Mouse (Mus musculus) CH12.LX (cell line): ENCODE results near the gene Gm49320. TPM values are rescaled to one million over a fixed set of nuclear protein-coding genes. Genes with fewer than 3 reads are reported as not detected.
A peak's percentile ranks its signal among the peaks of the same experiment; 100 is the strongest.

ENCODE experiments used
- DNase-seq: peaks from one replicate; pipeline ENCODE4 v3.0.0-alpha.2; 2013; ENCODE audit errors: extremely low read depth
- H3K27ac ChIP-seq: 2 replicates; pipeline ENCODE4 v1.5.1; 2012; ENCODE audit warnings: low read depth, mild to moderate bottlenecking, control low read depth, moderate library complexity; ENCODE audit not compliant: insufficient read depth
- H3K27me3 ChIP-seq: replicated peaks from 2 replicates; pipeline ENCODE3; 2012; ENCODE audit warnings: inconsistent platforms
- H3K36me3 ChIP-seq, 2 experiments: replicated peaks in 1 of 2; 2 replicates each; pipeline versions ENCODE3 to v1.6.1; 2012; ENCODE audit warnings: inconsistent platforms in 1 of 2, low read length in 1 of 2, mild to moderate bottlenecking in 1 of 2, mixed read lengths in 1 of 2, moderate library complexity in 1 of 2; ENCODE audit not compliant: control insufficient read depth in 1 of 2, insufficient read depth in 1 of 2
- H3K4me1 ChIP-seq, 2 experiments: 2 replicates each; pipeline ENCODE4 v1.6.1; 2012; ENCODE audit warnings: inconsistent platforms in 1 of 2, moderate library complexity in 1 of 2; ENCODE audit not compliant: insufficient read depth in 2 of 2, control insufficient read depth in 1 of 2
- H3K4me2 ChIP-seq: 2 replicates; pipeline ENCODE4 v1.6.1; 2012; ENCODE audit warnings: low read depth, mild to moderate bottlenecking, control low read depth; ENCODE audit not compliant: poor library complexity, insufficient read depth, severe bottlenecking
- H3K4me3 ChIP-seq, 3 experiments: fragments of 150-350 bp in 1 of 3; sonication (generic) in 1 of 3; replicated peaks in 1 of 3; 2 replicates each; pipeline versions ENCODE3 to v1.5.1; 2011 to 2012; ENCODE audit warnings: low read depth in 2 of 3, low read length in 2 of 3, mild to moderate bottlenecking in 2 of 3, moderate library complexity in 2 of 3, control low read depth in 1 of 3, improper control_type of control experiment in 1 of 3, inconsistent platforms in 1 of 3, mixed read lengths in 1 of 3; ENCODE audit not compliant: poor library complexity in 1 of 3
- H3K79me2 ChIP-seq: replicated peaks from 2 replicates; pipeline ENCODE4 v1.6.1; 2012; ENCODE audit warnings: mild to moderate bottlenecking, moderate library complexity; ENCODE audit not compliant: control insufficient read depth, poor library complexity, insufficient read depth, severe bottlenecking; ENCODE audit errors: extremely low read depth
- H3K9ac ChIP-seq: 2 replicates; pipeline ENCODE4 v1.6.1; 2012; ENCODE audit warnings: low read depth, mild to moderate bottlenecking, control low read depth, moderate library complexity; ENCODE audit not compliant: insufficient read depth
- H3K9me3 ChIP-seq: replicated peaks from 2 replicates; pipeline ENCODE3; 2012; ENCODE audit warnings: low read length, inconsistent platforms, mixed read lengths
- BHLHE40 ChIP-seq: IDR thresholded peaks from 2 replicates; pipeline ENCODE4 v1.6.1; 2011; ENCODE audit warnings: mild to moderate bottlenecking, low read depth, low read length, improper control_type of control experiment
- CHD2 ChIP-seq: IDR thresholded peaks from 2 replicates; pipeline ENCODE4 v1.6.1; 2011; ENCODE audit warnings: low read length, improper control_type of control experiment
- CTCF ChIP-seq, 2 experiments: IDR thresholded peaks in 1 of 2; conservative IDR thresholded peaks in 1 of 2; 2 replicates each; pipeline ENCODE4 v1.5.1; 2011 to 2012; ENCODE audit warnings: low read depth in 2 of 2, low read length in 2 of 2, improper control_type of control experiment in 1 of 2, inconsistent platforms in 1 of 2, mild to moderate bottlenecking in 1 of 2, moderate library complexity in 1 of 2
- ELF1 ChIP-seq: IDR thresholded peaks from 2 replicates; pipeline ENCODE4 v1.6.1; 2014; ENCODE audit warnings: low read depth, mild to moderate bottlenecking, inconsistent platforms, low read length, improper control_type of control experiment
- ETS1 ChIP-seq: conservative IDR thresholded peaks from 2 replicates; pipeline ENCODE4 v1.6.1; 2012; ENCODE audit warnings: low read depth, mild to moderate bottlenecking, inconsistent platforms, low read length, improper control_type of control experiment, moderate library complexity
- MAX ChIP-seq: IDR thresholded peaks from 2 replicates; pipeline ENCODE4 v1.6.1; 2011; ENCODE audit warnings: low read length, improper control_type of control experiment
- MAZ ChIP-seq: IDR thresholded peaks from 2 replicates; pipeline ENCODE4 v1.6.1; 2012; ENCODE audit warnings: low read depth, mild to moderate bottlenecking, inconsistent platforms, low read length, improper control_type of control experiment, moderate library complexity
- MXI1 ChIP-seq: IDR thresholded peaks from 2 replicates; pipeline ENCODE4 v1.6.1; 2011; ENCODE audit warnings: mild to moderate bottlenecking, low read depth, low read length, improper control_type of control experiment
- NELFE ChIP-seq: IDR thresholded peaks from 2 replicates; pipeline ENCODE4 v1.6.1; 2011; ENCODE audit warnings: low read depth, low read length, improper control_type of control experiment
- PAX5 ChIP-seq: IDR thresholded peaks from 2 replicates; pipeline ENCODE4 v1.6.1; 2012; ENCODE audit warnings: low read length, inconsistent platforms, mixed read lengths
- POLR2AphosphoS2 ChIP-seq: IDR thresholded peaks from 2 replicates; pipeline ENCODE4 v1.6.1; 2011; ENCODE audit warnings: low read depth, low read length, improper control_type of control experiment
- RAD21 ChIP-seq: IDR thresholded peaks from 2 replicates; pipeline ENCODE4 v1.6.1; 2011; ENCODE audit warnings: low read depth, mild to moderate bottlenecking, low read length, improper control_type of control experiment, moderate library complexity
- RCOR1 ChIP-seq: conservative IDR thresholded peaks from 2 replicates; pipeline ENCODE4 v1.6.1; 2012; ENCODE audit warnings: low read depth, mild to moderate bottlenecking, inconsistent platforms, low read length, improper control_type of control experiment
- SMC3 ChIP-seq: IDR thresholded peaks from 2 replicates; pipeline ENCODE4 v1.6.1; 2011; ENCODE audit warnings: low read depth, low read length, improper control_type of control experiment
- USF1 ChIP-seq: IDR thresholded peaks from 2 replicates; pipeline ENCODE4 v1.6.1; 2014; ENCODE audit warnings: low read depth, mild to moderate bottlenecking, inconsistent platforms, low read length, improper control_type of control experiment
- USF2 ChIP-seq: conservative IDR thresholded peaks from 2 replicates; pipeline ENCODE4 v1.6.1; 2011; ENCODE audit warnings: low read depth, low read length, improper control_type of control experiment
- ZMIZ1 ChIP-seq: IDR thresholded peaks from 2 replicates; pipeline ENCODE4 v1.6.1; 2012; ENCODE audit warnings: low read depth, mild to moderate bottlenecking, inconsistent platforms, low read length, improper control_type of control experiment
- dilution Hi-C: fragments of 300-500 bp; cut with MboI; formaldehyde crosslinking; loops from 2 replicates; pipeline ENCODE4 v1.14.3; 2020; ENCODE audit warnings: low sequenced_read_pairs; ENCODE audit not compliant: extremely low pct_unique_long_range_greater_than_20kb, extremely low pct_ligation_motif_present
- in situ Hi-C: fragments of 300-500 bp; cut with MboI; formaldehyde crosslinking; loops from 3 replicates; pipeline ENCODE4 v1.14.3; 2019; ENCODE audit warnings: low sequenced_read_pairs, low pct_ligation_motif_present, low pct_unique_long_range_greater_than_20kb, mixed read lengths
- polyA plus RNA-seq: library from polyadenylated mRNA; unstranded; fragments of >175 nt; gene quantifications from 2 replicates; pipeline ENCODE4 v1.2.1, GENCODE M21; 2012; ENCODE audit warnings: low read depth; ENCODE audit not compliant: insufficient read length
- total RNA-seq, 2 experiments: library from RNA; depleted of rRNA; stranded (reverse); fragments of 300-350 nt in 1 of 2; fragments of >200 nt in 1 of 2; gene quantifications; 2 replicates each; pipeline ENCODE4 v1.2.3; 2012 to 2014

Gene Gm49320
- total and polyA plus RNA-seq, 3 experiments: 0.08 to 0.23 (median 0.08) TPM

DNA sequence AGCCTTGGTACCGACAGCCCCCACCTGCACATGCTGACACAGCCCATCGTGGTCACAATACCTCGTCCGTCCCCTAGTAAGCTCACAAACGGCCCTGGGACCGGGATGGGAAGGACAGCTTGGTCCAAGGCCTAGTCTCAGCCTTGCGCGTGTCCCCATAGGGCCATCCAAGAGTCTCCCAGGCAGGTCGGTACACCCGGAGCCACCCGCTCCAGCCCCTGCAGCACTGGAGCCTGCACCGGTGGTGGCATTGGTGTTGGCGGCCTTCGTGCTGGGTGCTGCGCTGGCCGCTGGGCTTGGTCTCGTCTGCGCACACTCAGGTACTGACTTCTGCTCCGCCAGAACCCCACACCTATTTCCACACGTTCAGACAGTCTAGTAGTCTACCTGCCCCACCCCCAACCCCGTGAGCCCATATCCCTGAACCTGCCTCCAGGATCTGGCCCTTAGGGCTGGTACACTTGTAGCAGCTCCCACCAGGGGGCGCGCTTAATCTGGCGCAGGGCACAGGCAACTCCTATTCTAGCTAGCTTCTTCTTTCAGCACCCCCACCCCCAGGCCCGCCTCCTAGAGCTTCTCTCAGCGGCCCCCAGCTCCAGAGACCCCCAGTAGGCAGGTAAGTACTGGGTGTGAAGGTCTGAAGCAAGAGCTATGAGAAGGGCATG is 11.8 kb downstream of the Gm49320 start (continued):
- no peak for TF ChIP-seq USF1
- 0 out of 2 replicates have a peak, but pooled peaks have one; percentile 13 for TF ChIP-seq ELF1
- no peak for TF ChIP-seq MAX
- TF ChIP-seq USF2: no peak
- TF ChIP-seq CHD2: peak; percentile 72
- TF ChIP-seq RCOR1: no peak
- TF ChIP-seq NELFE: 0 out of 2 replicates have a peak, but pooled peaks have one; percentile 46

GRCm38 (mm10) chr8:4252116-4252760 is 13.6 kb downstream of the Gm49320 start:
- Histone ChIP-seq H3K9ac (peak overlapping the region; percentile 76), H3K4me3 (peak overlapping the region; percentile 39 to 68 (median 64)), H3K27me3 (no peaks in the 10 kb centered on the region), H3K4me1 (peaks cover 7 to 14% of the 10 kb centered on the region in 2 experiments), H3K4me2 (peak overlapping the region; percentile 71), H3K36me3 (peaks cover 40 to 71% of the 10 kb centered on the region in 2 experiments), H3K9me3 (no peaks in the 10 kb centered on the region), H3K27ac (no peak overlapping the region), H3K79me2 (no peaks in the 10 kb centered on the region)
- in situ Hi-C loops (loop anchor here (10.0 kb wide), 1 partner anchor 63 kb away; no protein-coding TSS in a partner anchor), dilution Hi-C loops (no loop called here)
- TF ChIP-seq CTCF (conservative IDR thresholded peaks at IDR 0.05 in 1 of 2, IDR thresholded peaks at IDR 0.05 in 1 of 2; ENCODE audit: low read depth in 2 of 2, low read length in 2 of 2): no peak
- TF ChIP-seq CHD2: no peak
- TF ChIP-seq SMC3: no peak
- no peak for TF ChIP-seq RCOR1
- no peak for TF ChIP-seq RAD21
- TF ChIP-seq POLR2AphosphoS2: no peak
- no peak for TF ChIP-seq MXI1
- TF ChIP-seq ZMIZ1: no peak
- no peak for TF ChIP-seq ELF1
- TF ChIP-seq MAX: no peak
- no peak for TF ChIP-seq MAZ
- no peak for TF ChIP-seq BHLHE40
- TF ChIP-seq ETS1: no peak
- TF ChIP-seq PAX5: no peak
- no peak for DNase-seq
